Comparison of ENCODE assay signal across 8 mouse cellular contexts in genomic region chr1:191963948-191964772, GRCm38 (mm10). TPM values are rescaled to one million over a fixed set of nuclear protein-coding genes. Genes with fewer than 3 reads are reported as not detected.
A peak's percentile ranks its signal among the peaks of the same experiment; 100 is the strongest.
DNase-seq lines count a peak whose midpoint lies in the region; ATAC-seq lines count a peak whose summit lies in the region.

No protein-coding gene starts in this region.

- 24% methylated on average over 8 of the region's 8 CpGs for WGBS in midbrain, embryonic 11.5 days

- peak; percentile 83 for DNase-seq in adrenal gland, adult 2 months
- DNase-seq in embryo, embryonic 11 days, result peak; percentile 86
- peak; percentile 97 for DNase-seq in heart, adult 11 months
- peak; percentile 93 for DNase-seq in kidney, adult 11 months
- DNase-seq in left cerebral cortex, postnatal 4 days, result peak; percentile 84
- DNase-seq in midbrain, embryonic 11.5 days (ENCODE audit: low spot score, missing footprints), result peak; percentile 95
- peak; percentile 65 for DNase-seq in skeletal muscle tissue, adult 2 months (ENCODE audit: low read depth, low spot score)
- DNase-seq in yolk sac, embryonic 10.5 days (ENCODE audit: low spot score), result peak; percentile 94

- H3K36me3 ChIP-seq in midbrain, embryonic 11.5 days (ENCODE audit: control insufficient read depth, insufficient read depth, low read length), result no peaks in the 10 kb centered on the region

- no peaks in the 10 kb centered on the region for H3K4me1 ChIP-seq in midbrain, embryonic 11.5 days (ENCODE audit: control insufficient read depth, insufficient read depth, low read length)

- no peaks in the 10 kb centered on the region for H3K27me3 ChIP-seq in midbrain, embryonic 11.5 days (ENCODE audit: control insufficient read depth, insufficient read depth, low read length)

- no peak overlapping the region for H3K4me2 ChIP-seq in midbrain, embryonic 11.5 days

- H3K9me3 ChIP-seq in midbrain, embryonic 11.5 days (ENCODE audit: control insufficient read depth, low read length), result no peaks in the 10 kb centered on the region

- H3K27ac ChIP-seq in midbrain, embryonic 11.5 days (ENCODE audit: low read depth, low read length), result no peak overlapping the region

- H3K4me3 ChIP-seq in midbrain, embryonic 11.5 days (ENCODE audit: low read depth, low read length), result no peak overlapping the region

- intact Hi-C loops in left cerebral cortex, postnatal 4 days (cut with DNase I), result loop anchor here (2.0 to 5.0 kb wide), 2 partner anchors 127 to 129 kb away; partner anchors contain the start of gene Traf5

- no peak overlapping the region for H3K9ac ChIP-seq in midbrain, embryonic 11.5 days (ENCODE audit: low read length)

- peak; percentile 64 for ATAC-seq in midbrain, embryonic 11.5 days (ENCODE audit: low FRiP score)

RNA-seq across cellular contexts. Expression of gene Rd3, which starts 13.0 kb away (rescaled TPM):
- under 1 TPM; 0.14 to 0.38 TPM for total RNA-seq in adrenal gland, adult 2 months (2021)
- polyA plus RNA-seq in adrenal gland, adult 2 months (2012; rRNA removed), result 0.42 and 0.48 TPM in 2 replicates
- total RNA-seq in left cerebral cortex, postnatal 4 days (2021), result under 1 TPM; 0.56 TPM
- polyA plus RNA-seq in midbrain, embryonic 11.5 days (2014; fragmentation: Nextera tagmentation; extraction: Ambion mirVana), result 1.3 and 1.7 TPM in 2 replicates

RNA-seq across cellular contexts. Expression of gene Slc30a1, which starts 57.6 kb away (rescaled TPM):
- total RNA-seq in adrenal gland, adult 2 months (2021), result 10 to 100 TPM; 18.4 to 19.3 TPM
- polyA plus RNA-seq in adrenal gland, adult 2 months (2012; rRNA removed), result 16.7 and 17.6 TPM in 2 replicates
- 10 to 100 TPM; 24.2 to 27.0 TPM for total RNA-seq in left cerebral cortex, postnatal 4 days (2021)
- polyA plus RNA-seq in midbrain, embryonic 11.5 days (2014; fragmentation: Nextera tagmentation; extraction: Ambion mirVana), result 2.4 and 2.6 TPM in 2 replicates
